Mouse (Mus musculus): Measurements from ENCODE around the gene Ntm. TPM values are rescaled to one million over a fixed set of nuclear protein-coding genes. Genes with fewer than 3 reads are reported as not detected.

Ntm gene
- polyA plus RNA-seq, 1 experiment = not detected

DNA sequence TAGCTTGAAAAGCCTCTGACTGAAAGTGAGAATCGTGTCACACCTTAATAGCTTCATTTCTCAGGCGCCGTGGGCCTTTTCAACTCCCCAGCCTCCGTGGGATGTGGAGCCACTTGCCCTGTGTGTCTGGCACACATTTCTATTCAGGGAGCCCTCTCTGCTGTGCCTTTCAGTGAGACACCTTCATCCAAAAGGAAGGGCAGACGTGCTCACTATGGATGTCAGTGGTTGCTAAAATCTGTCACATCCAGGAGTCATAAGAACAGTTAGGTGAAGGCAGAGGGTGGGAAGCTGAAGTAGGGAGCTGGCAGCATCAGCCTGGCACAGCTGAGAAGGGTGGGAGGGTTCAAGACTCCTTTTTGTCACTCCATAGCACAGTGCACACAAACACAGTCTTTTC lies 201.4 kb downstream of the Ntm start:
- no peak for TF ChIP-seq GATA1 (IDR thresholded peaks at IDR 0.05; ENCODE audit: low read length)

DNA sequence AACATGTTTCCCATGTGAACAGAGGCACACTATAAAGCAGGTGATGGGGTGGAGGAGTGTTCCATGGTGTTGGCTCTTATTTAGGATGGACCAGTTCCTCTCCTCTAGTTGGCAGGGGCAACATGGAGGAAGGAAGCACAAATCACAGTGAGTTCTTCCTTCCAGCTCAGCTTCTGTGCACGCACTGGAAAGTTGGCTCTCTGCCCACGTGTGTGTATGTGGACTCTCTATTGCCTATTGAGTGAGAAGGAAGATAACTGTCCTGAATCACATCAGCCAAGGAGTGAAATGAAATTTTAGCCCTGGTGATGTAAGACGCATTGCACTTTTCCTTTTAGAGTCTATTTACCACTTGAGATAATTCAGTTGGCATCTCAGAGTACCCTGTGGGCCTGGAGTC lies 203.0 kb downstream of the Ntm start:
- TF ChIP-seq GATA1 (IDR thresholded peaks at IDR 0.05; ENCODE audit: low read length) = no peak

DNA sequence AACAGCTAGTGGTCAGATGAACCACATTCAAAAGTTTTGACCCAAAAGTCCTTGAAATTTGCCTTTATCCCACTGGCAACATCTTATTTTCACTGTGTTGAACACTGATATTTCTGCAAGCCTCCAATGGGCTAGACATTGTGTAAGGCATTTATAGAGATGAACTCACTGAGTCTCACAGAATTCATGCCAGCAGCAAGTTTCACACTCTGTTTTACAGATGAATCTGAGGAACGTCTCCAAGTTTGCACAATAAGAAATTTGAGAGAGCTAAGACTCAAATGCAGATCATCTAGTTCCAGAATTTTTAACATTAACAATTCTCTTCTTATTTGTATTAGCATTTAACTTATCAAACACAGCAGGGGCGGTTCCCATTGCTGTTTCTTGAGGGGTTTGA lies 203.9 kb downstream of the Ntm start:
- no peak for TF ChIP-seq GATA1 (IDR thresholded peaks at IDR 0.05; ENCODE audit: low read length)

DNA sequence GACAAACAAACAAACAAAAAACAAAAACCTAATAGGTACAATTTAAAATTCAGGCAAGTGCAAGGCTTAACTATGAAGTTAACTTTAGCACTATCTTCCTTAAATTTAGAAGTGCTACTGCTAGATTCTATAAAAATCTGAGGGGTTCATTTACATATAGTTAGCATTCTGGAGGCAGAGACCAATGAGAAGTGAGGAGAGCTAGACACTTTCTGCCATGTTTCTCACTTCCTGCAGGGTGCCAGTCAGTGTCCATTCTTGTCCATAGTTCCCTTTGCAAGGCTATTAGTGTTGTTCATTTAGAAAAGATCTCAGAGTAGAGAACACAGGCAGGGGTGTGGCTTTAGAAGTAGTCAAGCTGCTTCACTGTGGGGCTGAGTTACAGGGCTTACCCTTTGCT lies 208.6 kb downstream of the Ntm start:
- TF ChIP-seq GATA1 (IDR thresholded peaks at IDR 0.05; ENCODE audit: low read length) = no peak

DNA sequence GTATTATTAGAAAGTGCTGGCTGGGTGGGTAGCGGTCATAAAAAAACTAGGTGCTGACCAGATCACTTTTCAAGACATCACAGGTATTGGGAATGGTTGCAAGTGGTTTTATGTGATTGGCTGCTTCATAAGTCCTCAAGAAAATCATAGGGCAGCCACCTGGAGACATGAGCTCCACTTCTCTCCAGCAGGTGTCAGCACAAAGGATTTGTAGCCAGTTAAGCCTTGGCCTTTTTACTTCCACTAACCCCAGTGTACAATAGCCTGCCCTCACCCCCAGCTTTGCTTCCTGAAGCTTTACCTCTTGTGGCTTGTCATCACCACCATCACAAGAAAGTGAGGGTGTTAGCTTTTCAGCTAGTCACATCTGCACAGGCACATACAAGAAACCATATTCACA lies 211.5 kb downstream of the Ntm start:
- no peak for TF ChIP-seq GATA1 (IDR thresholded peaks at IDR 0.05; ENCODE audit: low read length)

DNA sequence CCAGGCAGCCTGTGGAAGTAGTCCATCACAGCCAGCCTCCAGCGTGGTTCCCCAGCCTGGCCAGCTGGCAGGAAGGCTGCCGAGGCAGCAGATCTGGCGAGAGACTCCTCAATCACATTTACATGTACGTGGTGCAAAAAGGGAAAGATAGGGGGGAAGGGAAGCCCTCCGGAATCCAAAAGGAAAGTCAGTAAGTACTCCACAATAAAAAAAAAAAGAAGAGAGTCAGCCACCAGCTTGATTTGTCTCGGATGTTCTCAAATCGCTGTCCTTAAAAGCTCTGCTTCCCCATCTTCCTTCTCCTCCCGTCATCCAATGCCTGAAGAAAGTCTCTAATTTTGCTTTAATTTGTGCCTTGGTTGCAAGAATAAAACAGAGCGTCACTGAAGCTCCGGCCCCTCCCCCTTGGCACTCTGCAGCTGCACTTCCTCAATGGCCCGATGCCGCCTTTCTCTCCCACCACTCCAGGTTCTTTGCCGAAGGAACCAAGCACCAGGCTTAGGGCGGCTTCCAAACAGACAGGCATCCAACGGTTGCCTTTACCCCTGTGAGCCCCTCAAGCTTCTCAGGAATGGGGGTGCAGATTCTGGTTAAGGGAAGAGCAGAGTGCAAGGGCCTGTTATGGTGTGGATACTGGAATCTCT lies 212.4 kb downstream of the Ntm start:
- TF ChIP-seq GATA1 (IDR thresholded peaks at IDR 0.05; ENCODE audit: low read length) = no peak

DNA sequence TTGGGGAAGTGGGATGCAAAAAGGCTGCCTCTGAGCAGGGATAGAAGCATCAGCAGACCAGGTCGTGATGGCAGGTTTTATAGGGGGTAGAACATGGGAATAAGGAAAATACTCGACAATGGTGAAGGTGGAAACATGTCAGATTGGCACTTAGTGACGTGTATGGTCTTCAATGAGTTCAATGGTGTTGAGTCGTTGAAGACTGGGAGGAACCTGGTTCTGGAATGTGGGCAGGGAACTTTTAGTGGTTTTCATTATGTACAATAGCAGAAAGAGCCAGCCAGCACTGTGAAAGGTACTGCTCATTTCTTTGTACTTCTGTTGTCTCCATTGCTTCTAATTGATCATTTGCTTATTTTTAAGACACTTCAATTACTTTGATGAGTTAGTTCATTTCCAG lies 214.9 kb downstream of the Ntm start:
- TF ChIP-seq GATA1 (IDR thresholded peaks at IDR 0.05; ENCODE audit: low read length) = no peak

DNA sequence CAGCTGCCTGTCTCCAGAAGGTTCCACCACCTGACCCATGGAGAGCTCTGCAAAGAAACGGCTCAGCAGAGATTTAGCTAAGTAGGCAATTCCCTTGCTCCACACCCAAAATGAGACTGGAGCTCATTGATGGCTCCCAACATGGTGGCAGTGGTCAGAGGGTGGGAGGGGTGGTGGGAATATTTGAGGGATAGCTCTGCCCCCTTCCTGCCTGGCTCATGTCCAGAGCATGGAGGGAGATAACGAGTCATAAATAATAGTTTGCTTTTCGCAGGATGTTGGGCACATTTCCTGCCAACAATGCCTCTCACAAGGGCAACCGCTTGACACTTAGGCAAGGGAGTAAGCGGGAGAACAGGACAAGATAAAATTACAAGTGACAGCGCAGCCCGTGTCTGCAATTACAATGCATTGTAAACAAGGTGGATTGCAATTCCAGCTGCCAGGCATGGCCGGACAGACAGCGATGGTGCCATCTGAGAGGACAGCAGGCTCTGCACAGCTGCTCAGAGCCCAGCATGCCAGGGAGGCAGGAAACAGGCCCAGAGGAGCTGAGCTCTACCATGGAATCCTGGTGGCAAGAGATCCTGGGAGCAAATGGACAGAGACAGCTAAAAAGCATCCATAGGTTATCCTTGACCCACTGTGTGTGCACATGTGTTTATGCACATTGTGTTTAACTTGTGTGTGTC lies 224.0 kb downstream of the Ntm start:
- TF ChIP-seq GATA1 (IDR thresholded peaks at IDR 0.05; ENCODE audit: low read length) = no peak

DNA sequence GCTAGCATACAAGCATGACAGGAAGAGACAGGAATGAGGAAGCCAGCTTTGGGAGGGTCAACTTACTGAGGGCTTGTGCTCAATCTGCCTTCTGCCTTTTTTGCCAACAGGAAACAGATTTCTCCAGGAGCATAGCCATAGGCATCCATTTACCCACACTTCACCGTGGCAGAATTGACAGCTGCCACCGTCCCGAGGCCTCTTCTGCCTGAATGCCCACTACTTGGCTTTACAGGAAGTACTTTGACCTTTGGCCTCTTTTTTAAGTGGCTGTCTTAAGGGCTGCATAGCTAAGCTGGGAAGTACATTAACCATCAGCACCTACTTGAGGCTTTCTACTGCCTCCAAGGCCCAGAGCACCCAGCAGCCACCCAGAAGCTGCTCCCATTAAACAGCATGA lies 226.9 kb downstream of the Ntm start:
- no peak for TF ChIP-seq GATA1 (IDR thresholded peaks at IDR 0.05; ENCODE audit: low read length)

DNA sequence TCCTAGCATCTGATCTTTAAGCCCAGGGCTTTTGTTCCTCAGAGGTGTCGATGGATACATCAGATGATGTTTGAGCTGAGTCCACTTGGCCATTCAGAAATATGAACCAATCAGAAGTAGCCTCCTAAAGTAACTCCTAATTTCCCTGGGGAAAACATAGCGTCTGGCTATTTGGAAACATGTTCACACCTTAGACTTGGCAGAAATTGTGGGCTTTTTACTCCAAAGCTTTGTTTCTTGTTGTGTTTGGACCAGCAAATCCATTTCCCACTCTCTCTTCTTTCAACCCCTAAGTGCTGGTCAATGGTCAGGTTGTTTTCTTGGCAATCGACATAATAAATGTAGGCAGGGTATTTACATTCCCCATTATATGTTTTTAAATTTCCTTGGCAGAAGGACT lies 230.0 kb downstream of the Ntm start:
- no peak for TF ChIP-seq GATA1 (IDR thresholded peaks at IDR 0.05; ENCODE audit: low read length)

DNA sequence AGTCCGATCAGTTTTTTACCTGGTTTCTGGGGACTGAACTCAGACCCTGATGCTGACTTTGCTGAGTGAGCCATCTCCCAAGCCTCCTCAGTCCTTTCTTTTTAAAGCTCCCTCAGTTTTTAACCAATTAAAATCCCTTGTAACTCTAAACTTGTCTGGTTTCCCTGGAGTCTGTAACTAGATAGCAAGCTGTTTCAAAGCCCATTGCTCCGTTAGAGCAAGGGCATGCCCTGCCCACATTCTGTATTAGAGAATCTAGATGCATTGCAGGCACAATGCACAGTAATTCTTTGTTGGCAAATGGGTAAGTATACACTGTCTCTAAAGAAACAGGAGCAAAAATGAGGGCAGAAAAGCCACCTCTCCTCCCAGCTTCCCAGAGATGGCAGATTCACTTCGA lies 231.3 kb downstream of the Ntm start:
- no peak for TF ChIP-seq GATA1 (IDR thresholded peaks at IDR 0.05; ENCODE audit: low read length)

DNA sequence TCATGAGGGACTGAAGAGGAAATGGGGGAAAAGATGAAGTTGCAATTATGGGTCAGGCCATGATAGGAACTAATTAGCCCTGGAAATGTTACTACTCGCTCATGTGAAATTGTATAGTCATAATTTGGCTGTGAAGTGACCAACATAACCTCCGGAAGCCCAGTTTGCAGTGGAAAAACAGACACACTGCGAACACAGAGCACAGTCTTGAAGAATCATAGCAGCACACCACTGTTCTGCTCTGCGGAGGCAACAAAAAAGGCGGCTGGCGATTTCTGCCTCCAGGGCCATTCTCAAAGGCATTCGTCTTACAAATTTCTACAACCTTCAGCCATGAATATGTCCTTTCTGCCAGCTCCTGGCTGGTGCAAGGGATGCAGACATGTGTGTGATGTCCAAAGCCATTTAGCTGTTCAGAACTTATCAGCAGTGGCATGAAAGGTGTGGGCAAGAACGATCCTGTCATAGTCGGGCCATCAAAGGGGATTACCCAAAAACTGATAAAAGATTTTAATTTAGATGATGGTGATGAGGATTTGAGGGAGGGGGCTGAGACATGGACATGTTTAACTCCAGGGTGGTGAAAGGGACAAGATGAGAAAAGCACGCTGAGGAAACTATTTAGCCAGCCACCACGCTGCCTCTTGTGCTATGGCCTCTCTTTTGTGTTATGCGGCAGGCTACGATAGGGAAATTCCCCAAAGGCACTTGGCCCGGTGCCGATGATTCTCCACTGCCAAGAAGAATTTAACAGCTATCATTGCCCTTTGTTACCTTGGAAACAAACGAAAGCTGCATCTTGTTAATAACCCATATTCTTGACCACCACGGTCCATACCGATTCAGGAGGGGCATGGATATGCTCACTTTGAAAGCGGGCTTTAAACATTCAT lies 235.2 kb downstream of the Ntm start:
- TF ChIP-seq GATA1 (IDR thresholded peaks at IDR 0.05; ENCODE audit: low read length) = no peak

DNA sequence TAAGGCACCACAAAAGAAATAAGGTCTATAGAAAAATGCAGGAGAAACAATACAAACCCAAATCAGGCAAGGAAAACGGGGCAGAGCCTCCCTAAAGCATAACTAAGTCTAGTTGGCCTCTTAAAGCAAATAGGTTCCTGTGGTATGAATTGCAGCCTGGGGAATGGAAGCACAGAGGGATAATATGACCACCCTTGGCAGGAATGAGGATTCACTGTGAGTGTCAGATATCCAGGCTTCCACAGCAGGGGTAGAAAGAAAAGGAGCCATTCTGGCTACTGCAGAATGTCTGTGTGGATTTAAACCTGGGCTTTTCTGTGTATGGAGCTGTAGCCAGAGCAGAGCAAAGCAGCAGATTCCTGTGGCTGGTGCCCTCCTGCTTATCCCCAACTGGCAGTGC lies 241.5 kb downstream of the Ntm start:
- no peak for TF ChIP-seq GATA1 (IDR thresholded peaks at IDR 0.05; ENCODE audit: low read length)

DNA sequence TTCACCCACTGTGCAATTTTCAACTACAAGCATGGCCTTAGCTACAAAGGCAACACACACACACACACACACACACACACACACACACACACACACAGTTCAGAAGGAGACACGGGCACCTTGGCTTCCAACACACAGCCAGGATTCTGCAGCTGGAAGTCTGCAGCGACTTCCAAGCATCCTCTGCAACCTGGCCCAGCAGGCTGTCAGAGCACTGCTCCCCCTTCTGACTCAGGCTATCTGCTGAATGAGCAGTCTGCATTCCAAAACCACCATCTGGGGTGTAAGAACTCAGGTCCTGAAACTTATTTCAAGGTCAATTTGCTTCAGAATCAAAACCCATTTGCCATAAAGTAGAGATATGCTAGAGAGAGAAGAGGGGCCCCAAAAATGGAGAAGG lies 246.1 kb downstream of the Ntm start:
- no peak for TF ChIP-seq GATA1 (IDR thresholded peaks at IDR 0.05; ENCODE audit: low read length)

DNA sequence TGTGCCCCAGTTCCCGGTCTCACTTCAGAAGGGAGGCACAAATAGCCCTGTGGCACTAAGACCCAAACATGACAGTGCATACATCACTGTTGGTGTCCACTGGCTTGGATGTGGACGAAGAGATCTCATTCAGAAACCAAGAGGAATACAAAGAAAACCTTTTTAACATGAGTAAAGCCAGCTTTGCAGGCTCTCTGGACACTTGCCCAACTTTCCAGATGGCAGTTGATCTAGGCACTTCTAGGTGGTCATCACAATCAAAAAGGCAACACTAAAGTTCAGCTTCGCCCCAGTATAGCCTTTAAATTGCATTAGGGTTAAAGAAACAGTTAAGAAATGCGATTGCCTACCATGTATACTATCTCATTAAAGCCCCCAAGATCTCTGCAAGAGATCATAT lies 264.7 kb downstream of the Ntm start:
- TF ChIP-seq GATA1 (IDR thresholded peaks at IDR 0.05; ENCODE audit: low read length) = no peak

DNA sequence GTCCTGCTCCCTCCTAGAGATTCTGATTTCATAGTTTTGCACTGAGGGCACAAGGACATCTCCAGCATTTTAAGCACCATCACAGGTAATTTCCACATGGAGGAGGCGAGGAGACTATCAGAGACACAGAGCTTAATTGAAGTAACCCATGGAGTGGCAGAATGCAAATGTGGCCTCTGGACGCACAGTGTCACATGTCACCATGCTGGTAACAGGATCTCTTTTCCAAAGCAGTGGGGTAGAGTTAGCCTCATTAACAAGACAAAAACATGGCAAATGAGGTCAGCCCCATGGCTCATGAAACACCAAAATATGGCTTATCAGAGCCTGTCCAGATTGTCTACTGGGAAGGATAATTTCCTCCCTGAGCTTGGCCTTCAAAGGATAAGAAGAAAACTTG lies 268.8 kb downstream of the Ntm start:
- no peak for TF ChIP-seq GATA1 (IDR thresholded peaks at IDR 0.05; ENCODE audit: low read length)
